Mouse (Mus musculus) lung, embryonic 15.5 days (tissue): ENCODE results near the gene Tmem150c. TPM values are rescaled to one million over a fixed set of nuclear protein-coding genes. Genes with fewer than 3 reads are reported as not detected.
A peak's percentile ranks its signal among the peaks of the same experiment; 100 is the strongest.

Experiments
- ATAC-seq: fragments of 200-750 bp; cut with Nextera tagmentation; 2 replicates; pipeline ENCODE4 v1.8.0; 2017; ENCODE audit warnings: moderate number of reproducible peaks, borderline replicate concordance; ENCODE audit not compliant: low FRiP score, low TSS enrichment; ENCODE audit errors: extremely low read depth
- H3K27ac ChIP-seq: fragments of 300-500 bp; sonication (generic); 2 replicates; pipeline ENCODE4 v1.5.1; 2015; ENCODE audit warnings: moderate library complexity, mild to moderate bottlenecking, inconsistent platforms
- H3K27me3 ChIP-seq: fragments of 300-500 bp; sonication (generic); 2 replicates; pipeline ENCODE4 v1.6.1; 2015; ENCODE audit warnings: inconsistent platforms
- H3K36me3 ChIP-seq: fragments of 300-500 bp; sonication (generic); 2 replicates; pipeline ENCODE4 v1.6.1; 2015; ENCODE audit warnings: inconsistent platforms
- H3K4me1 ChIP-seq: fragments of 300-500 bp; sonication (generic); 2 replicates; pipeline ENCODE4 v1.6.1; 2015; ENCODE audit warnings: inconsistent platforms
- H3K4me2 ChIP-seq: fragments of 300-500 bp; sonication (generic); 2 replicates; pipeline ENCODE4 v1.6.1; 2015; ENCODE audit warnings: inconsistent platforms, mild to moderate bottlenecking, moderate library complexity
- H3K4me3 ChIP-seq: fragments of 300-500 bp; sonication (generic); 2 replicates; pipeline ENCODE4 v1.5.1; 2015; ENCODE audit warnings: mild to moderate bottlenecking, inconsistent platforms
- H3K9ac ChIP-seq: fragments of 300-500 bp; sonication (generic); 2 replicates; pipeline ENCODE4 v1.6.1; 2015; ENCODE audit warnings: inconsistent platforms
- H3K9me3 ChIP-seq: fragments of 300-500 bp; sonication (generic); 2 replicates; pipeline ENCODE4 v1.6.1; 2016; ENCODE audit warnings: inconsistent platforms
- WGBS: fragments of 180-500 bp; shearing (Covaris S2); methylation state at CpG from one replicate; pipeline ENCODE4 v1.1.7; 2015; 5-methylcytosine and 5-hydroxymethylcytosine counted together
- polyA plus RNA-seq: library from polyadenylated mRNA; unstranded; fragments of >200 nt; fragmentation: Nextera tagmentation; extraction: Ambion mirVana; gene quantifications from 2 replicates; pipeline ENCODE4 v1.2.1, GENCODE M21; 2015

Tmem150c gene
- polyA plus RNA-seq, 1 experiment from 2014 or later: 7.9 TPM

- no peak overlapping the region for H3K4me3 ChIP-seq
- peak overlapping the region; percentile 84 for H3K27ac ChIP-seq
- no peak overlapping the region for H3K9ac ChIP-seq
- 34% methylated on average over 7 of the region's 7 CpGs for WGBS
- peaks cover 5% of the 10 kb centered on the region for H3K4me1 ChIP-seq
- no peak overlapping the region for H3K4me2 ChIP-seq
- H3K9me3 ChIP-seq: no peaks in the 10 kb centered on the region
- H3K27me3 ChIP-seq: peaks cover 7% of the 10 kb centered on the region; the same call in 1 of the 2 replicates
- no peaks in the 10 kb centered on the region for H3K36me3 ChIP-seq
- 0 out of 2 replicates have a peak, but pooled peaks have one; percentile 23 for ATAC-seq
Observed at GRCm38 (mm10) chr5:100163368-100163767, 3.8 kb upstream of the Tmem150c start.

- Histone ChIP-seq H3K4me2 (no peak overlapping the region), H3K4me1 (peaks cover 5% of the 10 kb centered on the region), H3K36me3 (no peaks in the 10 kb centered on the region), H3K4me3 (no peak overlapping the region), H3K27me3 (peaks cover 9% of the 10 kb centered on the region; the same call in 1 of the 2 replicates), H3K9me3 (no peaks in the 10 kb centered on the region), H3K9ac (no peak overlapping the region), H3K27ac (peak overlapping the region; percentile 84)
- 43% methylated on average over 3 of the region's 3 CpGs for WGBS
- 0 out of 2 replicates have a peak, but pooled peaks have one; percentile 25 for ATAC-seq
Observed at GRCm38 (mm10) chr5:100162857-100163256, 3.2 kb upstream of the Tmem150c start.

GRCm38 (mm10) chr5:100162053-100162452 is 2.4 kb upstream of the Tmem150c start:
- H3K36me3 ChIP-seq: no peaks in the 10 kb centered on the region
- 52% methylated on average over 1 of the region's 1 CpGs for WGBS

GRCm38 (mm10) chr5:100158791-100159637 is 594 bp downstream of the Tmem150c start:
- H3K9ac ChIP-seq: peak overlapping the region; percentile 61
- H3K9me3 ChIP-seq: no peaks in the 10 kb centered on the region
- no peaks in the 10 kb centered on the region for H3K36me3 ChIP-seq
- ATAC-seq: peak; percentile 50
- peak overlapping the region; percentile 93 for H3K4me2 ChIP-seq
- H3K27ac ChIP-seq: no peak overlapping the region
- H3K4me3 ChIP-seq: peak overlapping the region; percentile 59
- WGBS: under 1% methylated on average over 77 of the region's 101 CpGs
- peaks cover 5% of the 10 kb centered on the region for H3K4me1 ChIP-seq
- H3K27me3 ChIP-seq: peaks cover 9% of the 10 kb centered on the region; the same call in 1 of the 2 replicates

More at GRCm38 (mm10) chr5:100162053-100162452, 2.4 kb upstream of the Tmem150c start:
- no peak overlapping the region for H3K9ac ChIP-seq
- no peak for ATAC-seq
- H3K4me1 ChIP-seq: peaks cover 5% of the 10 kb centered on the region
- peak overlapping the region; percentile 84; the same call in 1 of the 2 replicates for H3K27ac ChIP-seq
- H3K4me2 ChIP-seq: no peak overlapping the region
- H3K4me3 ChIP-seq: no peak overlapping the region
- H3K27me3 ChIP-seq: peaks cover 9% of the 10 kb centered on the region; the same call in 1 of the 2 replicates
- H3K9me3 ChIP-seq: no peaks in the 10 kb centered on the region

GRCm38 (mm10) chr5:100158301-100158700 is 1.3 kb downstream of the Tmem150c start:
- no peak overlapping the region for H3K27ac ChIP-seq
- H3K36me3 ChIP-seq: no peaks in the 10 kb centered on the region
- H3K4me1 ChIP-seq: peaks cover 4% of the 10 kb centered on the region
- H3K27me3 ChIP-seq: peaks cover 9% of the 10 kb centered on the region; the same call in 1 of the 2 replicates
- 22% methylated on average over 13 of the region's 13 CpGs for WGBS
- H3K4me2 ChIP-seq: peak overlapping the region; percentile 93
- no peak for ATAC-seq
- H3K4me3 ChIP-seq: peak overlapping the region; percentile 59
- H3K9ac ChIP-seq: peak overlapping the region; percentile 61
- H3K9me3 ChIP-seq: no peaks in the 10 kb centered on the region

- no peak overlapping the region for H3K27ac ChIP-seq
- H3K9ac ChIP-seq: no peak overlapping the region
- no peaks in the 10 kb centered on the region for H3K4me1 ChIP-seq
- no peak for ATAC-seq
- H3K9me3 ChIP-seq: no peaks in the 10 kb centered on the region
- H3K4me2 ChIP-seq: no peak overlapping the region
- peaks cover 9% of the 10 kb centered on the region; the same call in 1 of the 2 replicates for H3K27me3 ChIP-seq
- no peaks in the 10 kb centered on the region for H3K36me3 ChIP-seq
- WGBS: 52% methylated on average over 6 of the region's 6 CpGs
- no peak overlapping the region for H3K4me3 ChIP-seq
Observed at GRCm38 (mm10) chr5:100155646-100156045, 4.0 kb downstream of the Tmem150c start.

- Histone ChIP-seq H3K4me1 (no peaks in the 10 kb centered on the region), H3K27ac (no peak overlapping the region), H3K36me3 (no peaks in the 10 kb centered on the region), H3K27me3 (no peaks in the 10 kb centered on the region), H3K4me2 (no peak overlapping the region), H3K4me3 (no peak overlapping the region), H3K9ac (no peak overlapping the region), H3K9me3 (no peaks in the 10 kb centered on the region)
- 54% methylated on average over 3 of the region's 3 CpGs for WGBS
- ATAC-seq: no peak
Observed at GRCm38 (mm10) chr5:100149967-100150366, 9.6 kb downstream of the Tmem150c start.

- no peak overlapping the region for H3K9ac ChIP-seq
- ATAC-seq: no peak
- no peaks in the 10 kb centered on the region for H3K9me3 ChIP-seq
- no peak overlapping the region for H3K4me2 ChIP-seq
- no peak overlapping the region for H3K27ac ChIP-seq
- no peak overlapping the region for H3K4me3 ChIP-seq
- 74% methylated on average over 7 of the region's 7 CpGs for WGBS
- H3K36me3 ChIP-seq: no peaks in the 10 kb centered on the region
- no peaks in the 10 kb centered on the region for H3K27me3 ChIP-seq
- no peaks in the 10 kb centered on the region for H3K4me1 ChIP-seq
Observed at GRCm38 (mm10) chr5:100144836-100145235, 14.8 kb downstream of the Tmem150c start.

GRCm38 (mm10) chr5:100127283-100127682 is 32.3 kb downstream of the Tmem150c start:
- Histone ChIP-seq H3K9me3 (no peaks in the 10 kb centered on the region), H3K9ac (no peak overlapping the region), H3K4me2 (no peak overlapping the region), H3K27me3 (no peaks in the 10 kb centered on the region), H3K4me1 (peaks cover 12% of the 10 kb centered on the region; the same call in 1 of the 2 replicates), H3K27ac (peak overlapping the region; percentile 46), H3K36me3 (no peaks in the 10 kb centered on the region), H3K4me3 (no peak overlapping the region)
- ATAC-seq: peak; percentile 92
- 28% methylated on average over 8 of the region's 8 CpGs for WGBS

- Histone ChIP-seq H3K27me3 (peaks cover 7% of the 10 kb centered on the region; the same call in 1 of the 2 replicates), H3K27ac (no peak overlapping the region), H3K9ac (no peak overlapping the region), H3K4me3 (no peak overlapping the region), H3K4me2 (no peak overlapping the region), H3K9me3 (no peaks in the 10 kb centered on the region), H3K4me1 (peaks cover 20% of the 10 kb centered on the region; the same call in 1 of the 2 replicates), H3K36me3 (no peaks in the 10 kb centered on the region)
- 75% methylated on average over 12 of the region's 12 CpGs for WGBS
- no peak for ATAC-seq
Observed at GRCm38 (mm10) chr5:100125409-100126123, 34.0 kb downstream of the Tmem150c start.

- no peak overlapping the region for H3K4me3 ChIP-seq
- no peaks in the 10 kb centered on the region for H3K36me3 ChIP-seq
- H3K9me3 ChIP-seq: no peaks in the 10 kb centered on the region
- no peak overlapping the region for H3K27ac ChIP-seq
- WGBS: 41% methylated on average over 1 of the region's 1 CpGs
- no peak for ATAC-seq
- H3K9ac ChIP-seq: no peak overlapping the region
- no peak overlapping the region for H3K4me2 ChIP-seq
- H3K4me1 ChIP-seq: peaks cover 20% of the 10 kb centered on the region; the same call in 1 of the 2 replicates
- peaks cover 11% of the 10 kb centered on the region for H3K27me3 ChIP-seq
Observed at GRCm38 (mm10) chr5:100124530-100124929, 35.1 kb downstream of the Tmem150c start.
